Mouse (Mus musculus) hematopoietic stem cell, adult 5-6 weeks (primary cell): ENCODE measurements around the gene Ube2s. TPM values are rescaled to one million over a fixed set of nuclear protein-coding genes. Genes with fewer than 3 reads are reported as not detected.

Experiments used
- ATAC-seq, 2 experiments: fragments of 125-278 bp in 1 of 2; replicated peaks in 1 of 2; 2 replicates each; pipeline ENCODE4 v1.8.0; 2016 to 2017; ENCODE audit warnings: inconsistent platforms in 2 of 2, mild to moderate bottlenecking in 2 of 2, moderate number of reproducible peaks in 2 of 2, low read depth in 1 of 2, moderate TSS enrichment in 1 of 2; ENCODE audit not compliant: low FRiP score in 2 of 2, poor library complexity in 2 of 2, severe bottlenecking in 2 of 2, insufficient read depth in 1 of 2, low TSS enrichment in 1 of 2
- total RNA-seq: library from RNA; stranded (forward); fragments of 172-1452, 232-1000 nt; gene quantifications from 2 replicates; pipeline ENCODE4 v1.2.3, GENCODE M21; 2017

Gene Ube2s
- total RNA-seq, 1 experiment from 2014 or later: 174 TPM

- ATAC-seq: peak; percentile 29 to 61; a peak in 3 of 4 replicates
These were observed 60.2 kb downstream of the Ube2s start for GRCm38 (mm10) chr7:4751971-4752820.

GRCm38 (mm10) chr7:4749169-4749568, 63.2 kb downstream of the Ube2s start:
- ATAC-seq: no peak

- ATAC-seq: no peak
These were observed 64.1 kb downstream of the Ube2s start for GRCm38 (mm10) chr7:4748321-4748720.

GRCm38 (mm10) chr7:4747156-4747899, 65.1 kb downstream of the Ube2s start:
- no peak; a peak in 1 of 4 replicates for ATAC-seq

GRCm38 (mm10) chr7:4746326-4746980, 65.9 kb downstream of the Ube2s start:
- ATAC-seq: no peak

- ATAC-seq: no peak
These were observed 67.5 kb downstream of the Ube2s start for GRCm38 (mm10) chr7:4744886-4745285.

Other genes starting within 250 kb of the Ube2s start
- not detected in 2 replicates for gene Ptprh, start 208.5 kb downstream of the Ube2s start, total RNA-seq
- 22.0 and 22.8 TPM in 2 replicates for gene Tmem86b, start 181.2 kb downstream of the Ube2s start, total RNA-seq
- 155 and 186 TPM in 2 replicates for gene Ppp6r1, start 153.6 kb downstream of the Ube2s start, total RNA-seq
- 19.0 and 25.2 TPM in 2 replicates for gene Hspbp1, start 127.5 kb downstream of the Ube2s start, total RNA-seq
- gene Brsk1, start 122.0 kb downstream of the Ube2s start, total RNA-seq: 0.20 and 2.6 TPM in 2 replicates
- 5.0 and 7.3 TPM in 2 replicates for gene Tmem150b, start 87.3 kb downstream of the Ube2s start, total RNA-seq
- 40.6 and 46.4 TPM in 2 replicates for gene Kmt5c, start 72.5 kb downstream of the Ube2s start, total RNA-seq
- 14.1 and 53.9 TPM in 2 replicates for gene Cox6b2, start 59.5 kb downstream of the Ube2s start, total RNA-seq
- not detected in 2 replicates for gene Fam71e2, start 41.3 kb downstream of the Ube2s start, total RNA-seq
- 0.25 and 0.74 TPM in 2 replicates for gene Il11, start 29.7 kb downstream of the Ube2s start, total RNA-seq
- 1.3 TPM in 1 of 2 replicates, not detected in the other for gene Tmem190, start 29.7 kb downstream of the Ube2s start, total RNA-seq
- gene Tmem238, start 22.9 kb downstream of the Ube2s start, total RNA-seq: 9.3 and 19.0 TPM in 2 replicates
- 736 and 741 TPM in 2 replicates for gene Rpl28, start 19.7 kb downstream of the Ube2s start, total RNA-seq
- gene Shisa7, start 32.1 kb upstream of the Ube2s start, total RNA-seq: 0.06 and 0.45 TPM in 2 replicates
- gene Isoc2b, start 57.7 kb upstream of the Ube2s start, total RNA-seq: 59.8 and 69.7 TPM in 2 replicates
- 7.1 and 9.0 TPM in 2 replicates for gene Isoc2a, start 64.6 kb upstream of the Ube2s start, total RNA-seq
- not detected in 2 replicates for gene Gm36210, start 93.9 kb upstream of the Ube2s start, total RNA-seq
- 2.2 and 3.2 TPM in 2 replicates for gene Zfp628, start 102.6 kb upstream of the Ube2s start, total RNA-seq
- gene Nat14, start 109.4 kb upstream of the Ube2s start, total RNA-seq: not detected in 2 replicates
- not detected in 2 replicates for gene Ssc5d, start 113.2 kb upstream of the Ube2s start, total RNA-seq
- gene Sbk2, start 151.8 kb upstream of the Ube2s start, total RNA-seq: not detected in 2 replicates
- gene Sbk3, start 158.6 kb upstream of the Ube2s start, total RNA-seq: not detected in 2 replicates
- 5.7 and 6.6 TPM in 2 replicates for gene Zfp579, start 183.6 kb upstream of the Ube2s start, total RNA-seq
- 3.0 and 12.6 TPM in 2 replicates for gene Zfp524, start 201.8 kb upstream of the Ube2s start, total RNA-seq
- 25.6 and 32.0 TPM in 2 replicates for gene Fiz1, start 202.1 kb upstream of the Ube2s start, total RNA-seq
- gene Gm44973, start 202.9 kb upstream of the Ube2s start, total RNA-seq: 0.31 TPM in 1 of 2 replicates, not detected in the other
- 13.9 and 14.0 TPM in 2 replicates for gene Zfp865, start 207.8 kb upstream of the Ube2s start, total RNA-seq
- gene Ccdc106, start 208.0 kb upstream of the Ube2s start, total RNA-seq: not detected in 2 replicates
- gene 4632433K11Rik, start 221.5 kb upstream of the Ube2s start, total RNA-seq: 1.3 TPM in 1 of 2 replicates, not detected in the other
- 3.9 and 5.9 TPM in 2 replicates for gene Zfp784, start 225.9 kb upstream of the Ube2s start, total RNA-seq
- 2.1 and 2.4 TPM in 2 replicates for gene Zfp580, start 238.9 kb upstream of the Ube2s start, total RNA-seq
- 229 and 261 TPM in 2 replicates for gene U2af2, start 249.6 kb upstream of the Ube2s start, total RNA-seq